Mouse (Mus musculus): ENCODE measurements at regions not wholly inside any gene's neighbourhood (a gene's known extent, or its start where the extent isn't known, plus 50 kb on each side); places are given as distances from the start of the nearest gene placed in this dataset.

DNA sequence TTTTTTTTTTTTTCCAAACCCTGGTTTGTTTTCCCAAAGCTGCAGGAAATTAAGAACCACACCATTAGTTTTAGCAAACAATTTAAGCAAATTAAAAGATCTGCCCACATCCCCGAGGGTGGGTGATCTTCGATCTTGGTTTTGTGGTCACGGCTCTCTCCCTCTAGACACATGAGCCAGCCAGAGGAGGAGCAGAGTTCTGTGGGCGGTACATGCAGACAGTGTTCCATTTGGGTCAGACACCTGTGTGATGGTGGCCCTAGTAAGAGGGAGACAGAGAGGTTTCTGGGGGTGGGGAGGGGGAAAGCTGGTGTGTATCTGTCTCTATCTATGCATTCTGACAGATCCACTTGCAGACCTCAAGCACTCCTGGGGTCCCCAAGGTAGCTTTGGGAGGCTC lies 118.0 kb downstream of the Vapb start:
- Histone ChIP-seq H3K27me3 (ENCODE audit: insufficient read depth, low read length) (no peaks in the 10 kb centered on the region), H3K36me3 (replicated peaks; ENCODE audit: insufficient read depth, low read length) (no peaks in the 10 kb centered on the region), H3K9me3 (ENCODE audit: low read length) (no peaks in the 10 kb centered on the region), H3K9ac (replicated peaks) (no peak overlapping the region), H3K4me2 (ENCODE audit: low read depth, low read length) (no peak overlapping the region), H3K4me1 (ENCODE audit: insufficient read depth) (no peaks in the 10 kb centered on the region), H3K4me3 (ENCODE audit: low read depth, low read length) (no peak overlapping the region), H3K27ac (ENCODE audit: low read depth) (no peak overlapping the region)
- 49% methylated on average over 4 of the region's 4 CpGs for WGBS (ENCODE audit: insufficient replicate concordance)
- DNase-seq (no peak), ATAC-seq (no peak)
- TF ChIP-seq CTCF (IDR thresholded peaks at IDR 0.05; ENCODE audit: low read depth) = no peak
- TF ChIP-seq EP300 (IDR thresholded peaks at IDR 0.05; ENCODE audit: low read depth) = no peak

DNA sequence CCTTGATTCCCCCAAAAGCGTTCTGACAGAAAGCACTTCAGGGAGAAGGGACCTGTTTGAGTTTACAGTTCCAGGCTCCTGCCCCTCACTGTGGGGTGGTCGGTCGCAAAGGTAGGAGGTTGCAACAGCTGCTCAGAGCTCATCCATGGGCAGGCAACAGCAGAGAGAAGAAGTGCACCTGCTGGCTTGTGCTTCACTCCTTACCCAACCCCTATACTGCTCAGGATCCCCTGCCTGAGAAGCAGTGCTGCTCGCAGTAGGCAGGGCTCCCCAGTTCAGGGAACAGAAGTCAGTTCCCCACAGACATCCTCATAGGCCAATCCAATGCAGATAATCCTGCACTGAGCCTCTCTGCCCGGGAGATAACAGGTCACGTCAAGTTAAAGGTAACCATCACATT lies 119.7 kb downstream of the Vapb start:
- Histone ChIP-seq H3K27ac (ENCODE audit: low read depth) (no peak overlapping the region), H3K27me3 (ENCODE audit: insufficient read depth, low read length) (no peaks in the 10 kb centered on the region), H3K9ac (replicated peaks) (no peak overlapping the region), H3K4me3 (ENCODE audit: low read depth, low read length) (no peak overlapping the region), H3K36me3 (replicated peaks; ENCODE audit: insufficient read depth, low read length) (no peaks in the 10 kb centered on the region), H3K9me3 (ENCODE audit: low read length) (no peaks in the 10 kb centered on the region), H3K4me2 (ENCODE audit: low read depth, low read length) (no peak overlapping the region), H3K4me1 (ENCODE audit: insufficient read depth) (no peaks in the 10 kb centered on the region)
- ATAC-seq (no peak), DNase-seq (no peak)
- TF ChIP-seq EP300 (IDR thresholded peaks at IDR 0.05; ENCODE audit: low read depth) = no peak
- no peak for TF ChIP-seq CTCF (IDR thresholded peaks at IDR 0.05; ENCODE audit: low read depth)
- WGBS (ENCODE audit: insufficient replicate concordance) = 67% methylated on average over 6 of the region's 6 CpGs

DNA sequence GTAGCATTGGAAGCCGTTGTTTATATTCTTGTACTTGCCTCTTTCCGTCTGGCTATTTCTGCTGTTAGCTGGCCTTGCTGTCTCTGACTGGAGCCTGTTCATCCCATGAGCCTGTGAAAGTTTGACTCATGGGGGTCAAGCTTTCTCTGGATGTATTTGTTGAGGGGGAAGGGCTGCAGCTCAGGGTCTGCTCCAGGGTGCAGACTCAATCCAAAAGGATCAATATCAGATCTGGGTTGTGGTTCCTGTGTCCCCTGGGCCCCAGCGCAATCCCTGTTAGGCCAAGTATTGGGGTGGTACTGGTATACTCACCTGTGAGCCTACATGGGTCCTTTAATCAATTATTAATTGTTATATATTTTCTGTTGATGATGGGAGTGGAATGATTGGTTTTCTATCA lies 135.7 kb downstream of the Vapb start:
- no peaks in the 10 kb centered on the region for H3K27me3 ChIP-seq (ENCODE audit: insufficient read depth, low read length)
- TF ChIP-seq EP300 (IDR thresholded peaks at IDR 0.05; ENCODE audit: low read depth) (no peak), CTCF (IDR thresholded peaks at IDR 0.05; ENCODE audit: low read depth) (no peak)
- ATAC-seq (no peak), DNase-seq (no peak)
- no peaks in the 10 kb centered on the region for H3K36me3 ChIP-seq (replicated peaks; ENCODE audit: insufficient read depth, low read length)
- no peak overlapping the region for H3K4me3 ChIP-seq (ENCODE audit: low read depth, low read length)
- no peak overlapping the region for H3K9ac ChIP-seq (replicated peaks)
- no peak overlapping the region for H3K27ac ChIP-seq (ENCODE audit: low read depth)
- 47% methylated on average over 3 of the region's 3 CpGs for WGBS (ENCODE audit: insufficient replicate concordance)
- H3K4me2 ChIP-seq (ENCODE audit: low read depth, low read length) = no peak overlapping the region
- no peaks in the 10 kb centered on the region for H3K4me1 ChIP-seq (ENCODE audit: insufficient read depth)
- H3K9me3 ChIP-seq (ENCODE audit: low read length) = no peaks in the 10 kb centered on the region
